Mouse (Mus musculus) limb, embryonic 15.5 days (tissue): ENCODE measurements at regions not wholly inside any gene's neighbourhood (a gene's known extent, or its start where the extent isn't known, plus 50 kb on each side); places are given as distances from the start of the nearest gene placed in this dataset.

Experiments used
- ATAC-seq: fragments of 200-750 bp; cut with Nextera tagmentation; 2 replicates; pipeline ENCODE4 v1.8.0; 2017; ENCODE audit warnings: low read depth, moderate TSS enrichment; ENCODE audit not compliant: insufficient number of reproducible peaks, low FRiP score, low TSS enrichment
- H3K27ac ChIP-seq: fragments of 300-500 bp; sonication (generic); 2 replicates; pipeline ENCODE4 v1.5.1; 2015; ENCODE audit warnings: moderate library complexity, mild to moderate bottlenecking, inconsistent platforms
- H3K27me3 ChIP-seq: fragments of 300-500 bp; sonication (generic); 2 replicates; pipeline ENCODE4 v1.6.1; 2015; ENCODE audit warnings: inconsistent platforms
- H3K36me3 ChIP-seq: fragments of 300-500 bp; sonication (generic); 2 replicates; pipeline ENCODE4 v1.6.1; 2015; ENCODE audit warnings: inconsistent platforms
- H3K4me1 ChIP-seq: fragments of 300-500 bp; sonication (generic); 2 replicates; pipeline ENCODE4 v1.6.1; 2015; ENCODE audit warnings: inconsistent platforms
- H3K4me2 ChIP-seq: fragments of 300-500 bp; sonication (generic); 2 replicates; pipeline ENCODE4 v1.6.1; 2015; ENCODE audit warnings: mild to moderate bottlenecking, inconsistent platforms
- H3K4me3 ChIP-seq: fragments of 300-500 bp; sonication (generic); 2 replicates; pipeline ENCODE4 v1.5.1; 2015; ENCODE audit warnings: mild to moderate bottlenecking, inconsistent platforms
- H3K9ac ChIP-seq: fragments of 300-500 bp; sonication (generic); 2 replicates; pipeline ENCODE4 v1.6.1; 2015; ENCODE audit warnings: inconsistent platforms
- H3K9me3 ChIP-seq: fragments of 300-500 bp; sonication (generic); 2 replicates; pipeline ENCODE4 v1.6.1; 2016; ENCODE audit warnings: inconsistent platforms
- WGBS: fragments of 180-500 bp; shearing (Covaris S2); methylation state at CpG from one replicate; pipeline ENCODE4 v1.1.7; 2015; 5-methylcytosine and 5-hydroxymethylcytosine counted together

DNA sequence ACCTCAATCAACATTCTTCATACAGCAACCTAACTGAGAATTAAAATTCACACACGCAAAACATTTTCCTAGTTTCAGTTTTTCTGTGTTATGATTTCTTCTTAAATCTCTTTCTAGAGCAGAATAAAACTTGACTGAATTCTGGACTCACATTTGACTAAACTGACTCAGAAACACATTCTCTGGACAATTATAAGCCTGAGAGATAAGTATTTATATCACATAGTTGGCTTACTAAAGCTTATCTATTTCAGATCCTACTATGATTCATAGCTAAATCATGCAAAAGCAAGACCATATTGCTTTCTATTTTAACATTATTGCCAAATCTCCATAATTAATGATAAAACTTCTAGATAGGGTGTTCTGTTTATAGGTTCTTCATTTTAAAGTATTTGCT is 529.5 kb upstream of the Sox9 start:
- H3K4me3 ChIP-seq = no peak overlapping the region
- H3K4me1 ChIP-seq = no peaks in the 10 kb centered on the region
- no peak overlapping the region for H3K4me2 ChIP-seq
- no peaks in the 10 kb centered on the region for H3K36me3 ChIP-seq
- no peaks in the 10 kb centered on the region for H3K27me3 ChIP-seq
- no peak overlapping the region for H3K27ac ChIP-seq
- 83% methylated on average over 1 of the region's 1 CpGs for WGBS
- H3K9me3 ChIP-seq = no peaks in the 10 kb centered on the region
- ATAC-seq = no peak
- H3K9ac ChIP-seq = no peak overlapping the region

GRCm38 (mm10) chr11:112253061-112253460 is 529.0 kb upstream of the Sox9 start:
- Histone ChIP-seq H3K27me3 (no peaks in the 10 kb centered on the region), H3K4me1 (no peaks in the 10 kb centered on the region), H3K27ac (no peak overlapping the region), H3K9ac (no peak overlapping the region), H3K4me3 (no peak overlapping the region), H3K4me2 (no peak overlapping the region), H3K9me3 (no peaks in the 10 kb centered on the region), H3K36me3 (no peaks in the 10 kb centered on the region)
- no peak for ATAC-seq
- whole genome bisulfite sequencing = 88% methylated on average over 3 of the region's 3 CpGs

DNA sequence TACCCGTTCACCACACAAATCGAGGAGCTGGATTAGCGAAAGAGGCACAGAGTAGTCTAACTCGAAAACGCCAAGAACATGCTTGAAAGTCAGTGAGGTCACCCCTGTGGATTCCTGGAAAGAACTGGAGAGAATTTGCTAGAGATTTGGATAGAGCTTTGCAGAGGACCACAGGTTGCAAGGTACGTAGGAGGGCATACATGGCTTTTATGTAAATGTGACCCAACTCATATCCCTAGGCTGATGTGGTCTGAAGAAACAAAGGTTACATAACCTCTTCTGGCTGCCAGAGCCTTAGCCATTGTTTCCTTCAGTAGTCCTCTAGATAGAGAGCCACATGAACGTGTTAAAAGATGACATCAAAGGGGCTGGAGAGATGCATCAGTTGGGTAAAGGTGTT is 525.7 kb upstream of the Sox9 start:
- Histone ChIP-seq H3K4me3 (no peak overlapping the region), H3K9ac (no peak overlapping the region), H3K4me1 (no peaks in the 10 kb centered on the region), H3K36me3 (no peaks in the 10 kb centered on the region), H3K4me2 (no peak overlapping the region), H3K27ac (no peak overlapping the region), H3K9me3 (no peaks in the 10 kb centered on the region), H3K27me3 (no peaks in the 10 kb centered on the region)
- no peak for ATAC-seq
- WGBS = 87% methylated on average over 7 of the region's 7 CpGs

DNA sequence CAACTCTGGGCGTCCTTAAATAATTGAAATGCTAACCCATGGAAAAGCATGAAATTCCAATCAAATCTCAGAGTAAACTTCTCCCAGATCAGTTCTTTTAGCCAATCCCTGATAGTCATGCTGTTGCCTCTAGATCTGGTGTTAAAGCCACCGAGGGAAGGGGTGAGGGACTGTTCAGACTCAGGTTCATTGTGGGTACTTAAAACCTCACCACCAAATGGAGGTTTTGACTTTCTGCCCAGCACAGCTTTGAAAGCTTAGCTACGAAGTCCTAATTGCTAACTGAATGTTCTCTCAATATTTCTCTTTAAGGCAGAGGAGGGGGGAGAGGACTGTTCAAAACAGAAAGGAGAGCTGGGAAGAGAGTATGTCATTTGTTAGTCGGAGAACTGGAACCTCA is 517.9 kb upstream of the Sox9 start:
- Histone ChIP-seq H3K9me3 (no peaks in the 10 kb centered on the region), H3K9ac (no peak overlapping the region), H3K27me3 (no peaks in the 10 kb centered on the region), H3K36me3 (no peaks in the 10 kb centered on the region), H3K4me1 (no peaks in the 10 kb centered on the region), H3K4me3 (no peak overlapping the region), H3K4me2 (no peak overlapping the region), H3K27ac (no peak overlapping the region)
- 59% methylated on average over 4 of the region's 4 CpGs for WGBS
- no peak for ATAC-seq

DNA sequence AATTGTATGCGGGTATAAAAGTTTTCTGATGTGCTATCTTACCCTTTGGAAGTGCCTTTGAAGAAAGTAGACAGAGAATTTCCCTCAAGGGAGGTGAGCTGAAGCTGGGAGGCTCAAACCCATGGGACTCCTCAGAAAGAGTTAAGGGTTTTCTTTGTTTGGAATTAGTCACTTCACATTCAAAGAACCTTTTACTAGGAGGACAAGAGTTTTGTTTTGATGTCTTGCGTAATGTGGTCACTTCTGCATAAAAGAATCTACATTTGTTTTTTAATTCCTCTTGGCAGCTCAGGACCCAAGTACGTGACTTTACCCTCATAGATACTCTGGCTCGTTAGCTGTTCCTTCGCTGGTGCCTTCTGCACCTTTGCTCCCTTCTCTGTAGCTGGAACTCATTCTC is 511.1 kb upstream of the Sox9 start:
- Histone ChIP-seq H3K27ac (no peak overlapping the region), H3K4me1 (no peaks in the 10 kb centered on the region), H3K9ac (no peak overlapping the region), H3K27me3 (no peaks in the 10 kb centered on the region), H3K4me2 (no peak overlapping the region), H3K36me3 (no peaks in the 10 kb centered on the region), H3K9me3 (no peaks in the 10 kb centered on the region), H3K4me3 (no peak overlapping the region)
- no peak for ATAC-seq
- 90% methylated on average over 5 of the region's 5 CpGs for WGBS

DNA sequence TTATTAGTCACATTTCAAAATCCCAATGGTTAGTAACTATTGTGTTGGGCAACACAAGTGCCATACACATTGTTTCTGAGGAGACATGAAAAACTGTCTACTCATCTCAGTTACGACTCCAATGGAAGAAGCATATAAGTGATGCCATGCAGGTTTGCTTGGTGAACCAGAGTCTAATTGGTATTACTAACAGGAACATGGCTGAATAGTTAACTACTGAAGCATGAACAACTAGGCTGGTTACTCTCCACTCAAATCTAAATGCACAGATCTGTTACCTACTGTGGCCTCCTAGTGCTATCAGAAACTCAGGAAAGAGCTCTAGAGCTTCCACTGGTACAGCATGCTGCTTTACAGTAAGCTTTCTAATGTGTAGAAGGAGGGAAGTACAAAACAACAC is 503.5 kb upstream of the Sox9 start:
- no peak overlapping the region for H3K4me3 ChIP-seq
- WGBS = 95% methylated on average over 1 of the region's 1 CpGs
- no peak overlapping the region for H3K4me2 ChIP-seq
- H3K4me1 ChIP-seq = no peaks in the 10 kb centered on the region
- H3K27ac ChIP-seq = no peak overlapping the region
- ATAC-seq = no peak
- no peaks in the 10 kb centered on the region for H3K36me3 ChIP-seq
- no peaks in the 10 kb centered on the region for H3K9me3 ChIP-seq
- H3K27me3 ChIP-seq = no peaks in the 10 kb centered on the region
- H3K9ac ChIP-seq = no peak overlapping the region

DNA sequence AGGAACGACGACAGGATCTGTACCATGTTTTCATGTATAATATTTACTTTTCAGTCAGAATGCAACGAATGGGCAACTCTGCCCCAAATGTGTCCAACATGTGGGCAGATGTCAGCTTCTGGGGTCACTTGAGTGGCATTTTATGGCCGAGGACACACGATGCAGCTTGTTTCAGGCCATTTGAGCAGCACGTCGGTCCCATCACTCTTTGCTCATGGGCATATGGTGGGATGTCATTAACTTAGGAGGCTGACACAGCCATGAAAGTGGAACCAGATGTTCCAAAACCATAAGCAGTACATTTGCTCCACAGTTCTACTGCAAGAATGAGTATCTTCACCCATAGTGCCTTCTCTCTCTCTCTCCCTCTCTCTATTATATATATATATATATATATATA is 499.1 kb upstream of the Sox9 start:
- H3K36me3 ChIP-seq = no peaks in the 10 kb centered on the region
- WGBS = 43% methylated on average over 7 of the region's 7 CpGs
- ATAC-seq = no peak
- no peak overlapping the region for H3K9ac ChIP-seq
- H3K27me3 ChIP-seq = no peaks in the 10 kb centered on the region
- H3K4me3 ChIP-seq = no peak overlapping the region
- H3K4me1 ChIP-seq = no peaks in the 10 kb centered on the region
- no peak overlapping the region for H3K27ac ChIP-seq
- no peak overlapping the region for H3K4me2 ChIP-seq
- H3K9me3 ChIP-seq = no peaks in the 10 kb centered on the region

- Histone ChIP-seq H3K4me3 (no peak overlapping the region), H3K27ac (peak overlapping the region; percentile 17; the same call in 1 of the 2 replicates), H3K27me3 (no peaks in the 10 kb centered on the region), H3K9ac (no peak overlapping the region), H3K36me3 (no peaks in the 10 kb centered on the region), H3K4me2 (no peak overlapping the region), H3K9me3 (no peaks in the 10 kb centered on the region), H3K4me1 (0 out of 2 replicates have a peak, but pooled peaks cover 2% of the 10 kb centered on the region)
- 39% methylated on average over 5 of the region's 5 CpGs for WGBS
- peak; percentile 89 for ATAC-seq
These were observed 483.1 kb upstream of the Sox9 start for GRCm38 (mm10) chr11:112298901-112299341.

GRCm38 (mm10) chr11:112303091-112303490 is 478.9 kb upstream of the Sox9 start:
- Histone ChIP-seq H3K27me3 (no peaks in the 10 kb centered on the region), H3K9me3 (no peaks in the 10 kb centered on the region), H3K4me1 (0 out of 2 replicates have a peak, but pooled peaks cover 2% of the 10 kb centered on the region), H3K4me3 (no peak overlapping the region), H3K4me2 (no peak overlapping the region), H3K9ac (no peak overlapping the region), H3K36me3 (no peaks in the 10 kb centered on the region), H3K27ac (no peak overlapping the region)
- ATAC-seq = no peak
- WGBS = 70% methylated on average over 2 of the region's 2 CpGs

DNA sequence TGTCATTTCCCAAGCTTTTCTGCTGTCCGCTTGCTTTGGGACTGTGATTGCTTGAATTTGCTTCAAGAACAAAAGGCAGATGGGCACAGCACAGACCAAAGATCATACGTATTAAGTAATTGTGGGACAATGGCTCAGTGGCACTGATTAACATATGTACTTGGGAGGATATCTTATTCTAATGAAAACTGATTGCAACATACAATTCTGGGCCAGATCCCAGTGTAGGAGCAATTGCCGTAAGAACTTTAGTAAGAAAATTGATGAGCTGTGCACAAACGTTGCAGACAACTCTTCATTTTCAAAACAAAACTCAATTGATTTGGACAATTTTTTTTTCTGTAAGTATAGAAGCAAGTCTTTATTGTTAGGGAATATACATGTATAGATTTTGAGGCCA is 456.2 kb upstream of the Sox9 start:
- no peaks in the 10 kb centered on the region for H3K4me1 ChIP-seq
- H3K4me3 ChIP-seq = no peak overlapping the region
- H3K27me3 ChIP-seq = no peaks in the 10 kb centered on the region
- no peak overlapping the region for H3K4me2 ChIP-seq
- H3K36me3 ChIP-seq = no peaks in the 10 kb centered on the region
- no peak overlapping the region for H3K27ac ChIP-seq
- H3K9me3 ChIP-seq = no peaks in the 10 kb centered on the region
- H3K9ac ChIP-seq = no peak overlapping the region
- no peak for ATAC-seq
- WGBS = 86% methylated on average over 4 of the region's 4 CpGs

DNA sequence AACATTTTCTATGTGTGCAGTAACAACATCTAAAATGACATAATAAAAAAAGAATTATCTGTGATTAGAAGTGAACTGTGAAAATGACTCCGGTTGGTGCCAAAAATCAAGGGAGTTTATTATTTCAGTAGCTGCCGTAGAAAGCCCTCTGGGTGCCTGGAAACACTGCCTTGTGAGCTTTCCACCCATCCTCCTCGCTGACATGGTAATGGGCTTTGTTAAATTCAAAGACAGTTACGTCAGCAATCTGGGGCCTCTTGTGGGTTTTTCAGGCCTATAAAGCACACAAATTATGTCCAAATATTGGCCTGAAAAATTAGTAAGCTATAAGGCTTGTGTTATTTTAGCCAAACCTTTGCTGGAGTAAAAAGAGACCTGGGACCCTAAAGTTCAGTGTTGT is 454.4 kb upstream of the Sox9 start:
- no peak for ATAC-seq
- Histone ChIP-seq H3K9me3 (no peaks in the 10 kb centered on the region), H3K27me3 (no peaks in the 10 kb centered on the region), H3K27ac (no peak overlapping the region), H3K4me3 (no peak overlapping the region), H3K9ac (no peak overlapping the region), H3K4me1 (no peaks in the 10 kb centered on the region), H3K4me2 (no peak overlapping the region), H3K36me3 (no peaks in the 10 kb centered on the region)
- 31% methylated on average over 4 of the region's 4 CpGs for WGBS

DNA sequence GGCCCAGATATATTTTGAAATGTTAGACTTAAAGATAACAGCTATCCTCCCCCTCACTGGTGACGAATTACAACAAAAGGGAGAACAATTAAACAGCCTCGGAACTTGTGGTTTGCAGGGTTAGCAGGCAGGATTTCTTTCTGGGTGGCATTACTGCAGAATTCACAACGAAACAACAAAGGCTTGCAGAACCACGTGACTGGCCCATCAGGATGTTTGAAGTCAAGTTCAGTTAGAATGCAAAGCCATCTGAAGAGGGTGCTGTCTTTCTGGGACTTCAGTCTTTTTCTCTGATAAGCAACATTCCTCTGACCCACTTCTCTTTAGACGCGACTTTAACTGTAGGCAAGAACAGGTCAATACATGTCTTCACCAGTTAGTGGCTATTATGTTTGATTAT is 436.9 kb upstream of the Sox9 start:
- H3K4me3 ChIP-seq = no peak overlapping the region
- ATAC-seq = no peak
- no peaks in the 10 kb centered on the region for H3K9me3 ChIP-seq
- H3K4me1 ChIP-seq = no peaks in the 10 kb centered on the region
- no peak overlapping the region for H3K27ac ChIP-seq
- H3K4me2 ChIP-seq = no peak overlapping the region
- no peaks in the 10 kb centered on the region for H3K27me3 ChIP-seq
- WGBS = 45% methylated on average over 6 of the region's 6 CpGs
- no peak overlapping the region for H3K9ac ChIP-seq
- no peaks in the 10 kb centered on the region for H3K36me3 ChIP-seq

GRCm38 (mm10) chr11:112345586-112345985 is 436.4 kb upstream of the Sox9 start:
- WGBS = 17% methylated on average over 3 of the region's 3 CpGs
- ATAC-seq = no peak
- H3K4me2 ChIP-seq = no peak overlapping the region
- no peaks in the 10 kb centered on the region for H3K9me3 ChIP-seq
- no peaks in the 10 kb centered on the region for H3K4me1 ChIP-seq
- H3K4me3 ChIP-seq = no peak overlapping the region
- H3K9ac ChIP-seq = no peak overlapping the region
- H3K36me3 ChIP-seq = no peaks in the 10 kb centered on the region
- no peak overlapping the region for H3K27ac ChIP-seq
- H3K27me3 ChIP-seq = no peaks in the 10 kb centered on the region
